Comparison of ENCODE assay signal across 12 mouse cellular contexts in the genomic region with DNA sequence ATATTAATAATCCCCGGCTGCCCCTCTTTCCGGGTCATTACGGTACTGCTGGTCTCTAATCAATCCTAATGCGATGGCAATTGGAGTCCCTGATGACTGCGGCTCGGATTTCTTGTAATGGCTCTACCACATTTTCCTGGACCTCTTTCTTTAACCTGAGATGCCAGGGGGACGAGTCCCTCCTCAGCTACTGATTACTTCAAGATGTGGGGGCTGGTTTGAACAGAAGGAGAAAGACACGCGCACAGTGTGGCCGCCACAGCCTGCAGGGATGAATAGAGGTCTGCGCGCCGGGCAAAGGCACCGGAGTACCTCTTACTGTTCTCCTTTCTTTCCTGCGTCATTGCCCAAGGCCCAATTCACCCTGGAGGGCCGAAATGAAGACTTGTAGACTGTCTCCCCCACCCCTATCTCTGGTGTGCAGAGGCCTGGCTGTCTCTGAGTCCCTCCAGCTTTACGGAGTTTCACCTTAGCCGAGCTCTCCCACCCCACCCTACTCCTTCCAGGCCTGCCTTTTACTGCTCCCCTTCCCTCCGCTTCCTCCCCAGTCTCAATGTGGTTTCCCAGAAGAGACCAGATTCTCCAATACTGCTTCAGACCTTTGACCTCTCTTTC. TPM values are rescaled to one million over a fixed set of nuclear protein-coding genes. Genes with fewer than 3 reads are reported as not detected.
A peak's percentile ranks its signal among the peaks of the same experiment; 100 is the strongest.
DNase-seq lines count a peak whose midpoint lies in the region; ATAC-seq lines count a peak whose summit lies in the region.
"Had no signal": no experiment of that assay in that cellular context is flagged by ENCODE, and none has a peak within 500 bp of the region (broad histone marks: within the 10 kb centered on the region; RNA-seq: fewer than 3 reads in every experiment).

No protein-coding gene starts in this region.

- no peaks in the 10 kb centered on the region for H3K9me3 ChIP-seq in hindbrain, embryonic 11.5 days (ENCODE audit: control insufficient read depth, low read length)
- no peaks in the 10 kb centered on the region for H3K9me3 ChIP-seq in hindbrain, embryonic 16.5 days (ENCODE audit: control insufficient read depth, low read length)
- H3K9me3 ChIP-seq in embryonic facial prominence, embryonic 12.5 days: no peaks in the 10 kb centered on the region
- no peaks in the 10 kb centered on the region for H3K9me3 ChIP-seq in kidney, embryonic 16.5 days (ENCODE audit: low read length)
- H3K9me3 ChIP-seq: midbrain, embryonic 12.5 days had no signal

- DNase-seq in hindbrain, embryonic 11.5 days (ENCODE audit: low spot score): no peak
- DNase-seq in R1 (ENCODE audit: low read depth, low spot score): peak; percentile 46
- DNase-seq in mesoderm, embryonic 11.5 days (ENCODE audit: low read depth, low spot score): peak; percentile 83
- no peak for DNase-seq in adrenal gland, adult (ENCODE audit: inconsistent age in 2 of 2, low spot score in 1 of 2)
- no peak for DNase-seq in thymus, postnatal 0 days (ENCODE audit: low spot score)
- DNase-seq: kidney, adult 9 months; left cerebral cortex, postnatal 4 days; thymus, postnatal 36 days had no signal

- H3K4me2 ChIP-seq in hindbrain, embryonic 11.5 days (replicated peaks; ENCODE audit: low read depth, low read length): no peak overlapping the region
- no peak overlapping the region for H3K4me2 ChIP-seq in hindbrain, embryonic 16.5 days (ENCODE audit: low read length)
- peak overlapping the region; percentile 85 for H3K4me2 ChIP-seq in embryonic facial prominence, embryonic 12.5 days (replicated peaks)
- H3K4me2 ChIP-seq in kidney, embryonic 16.5 days (replicated peaks; ENCODE audit: low read depth, low read length): no peak overlapping the region
- H3K4me2 ChIP-seq: midbrain, embryonic 12.5 days had no signal

- H3K4me1 ChIP-seq in hindbrain, embryonic 11.5 days (replicated peaks; ENCODE audit: control insufficient read depth, insufficient read depth, low read length): no peaks in the 10 kb centered on the region
- H3K4me1 ChIP-seq in hindbrain, embryonic 16.5 days (ENCODE audit: control insufficient read depth, insufficient read depth, low read depth, low read length): no peaks in the 10 kb centered on the region; the same call in 1 of the 2 replicates
- H3K4me1 ChIP-seq in embryonic facial prominence, embryonic 12.5 days: peaks cover 64% of the 10 kb centered on the region
- peaks cover 14% of the 10 kb centered on the region; the same call in 1 of the 2 replicates for H3K4me1 ChIP-seq in kidney, embryonic 16.5 days (ENCODE audit: insufficient read depth, low read length)

- H3K36me3 ChIP-seq in hindbrain, embryonic 11.5 days (ENCODE audit: control insufficient read depth, insufficient read depth, low read length): no peaks in the 10 kb centered on the region
- no peaks in the 10 kb centered on the region for H3K36me3 ChIP-seq in hindbrain, embryonic 16.5 days (ENCODE audit: control insufficient read depth, insufficient read depth, low read length)
- no peaks in the 10 kb centered on the region for H3K36me3 ChIP-seq in embryonic facial prominence, embryonic 12.5 days
- H3K36me3 ChIP-seq in kidney, embryonic 16.5 days (ENCODE audit: insufficient read depth, low read length): no peaks in the 10 kb centered on the region
- H3K36me3 ChIP-seq: midbrain, embryonic 12.5 days had no signal

- H3K9ac ChIP-seq in hindbrain, embryonic 11.5 days (ENCODE audit: low read depth, low read length): no peak overlapping the region
- no peak overlapping the region for H3K9ac ChIP-seq in hindbrain, embryonic 16.5 days (ENCODE audit: low read depth, low read length)
- peak overlapping the region; percentile 66; the same call in 1 of the 2 replicates for H3K9ac ChIP-seq in embryonic facial prominence, embryonic 12.5 days
- H3K9ac ChIP-seq in kidney, embryonic 16.5 days (replicated peaks; ENCODE audit: low read length): no peak overlapping the region
- H3K9ac ChIP-seq: midbrain, embryonic 12.5 days had no signal

- 0 out of 2 replicates have a peak overlapping the region, but pooled peaks have one; percentile 44 for H3K27ac ChIP-seq in hindbrain, embryonic 11.5 days (ENCODE audit: low read depth, low read length)
- H3K27ac ChIP-seq in hindbrain, embryonic 16.5 days (ENCODE audit: low read depth, low read length): no peak overlapping the region
- H3K27ac ChIP-seq in embryonic facial prominence, embryonic 12.5 days: peak overlapping the region; percentile 95
- H3K27ac ChIP-seq in kidney, embryonic 16.5 days (ENCODE audit: low read length): no peak overlapping the region
- H3K27ac ChIP-seq: midbrain, embryonic 12.5 days had no signal

- WGBS in hindbrain, embryonic 11.5 days: under 1% methylated on average over 19 of the region's 19 CpGs
- WGBS in hindbrain, embryonic 16.5 days: 3% methylated on average over 19 of the region's 19 CpGs
- 2% methylated on average over 19 of the region's 19 CpGs for WGBS in embryonic facial prominence, embryonic 12.5 days
- 4% methylated on average over 19 of the region's 19 CpGs for WGBS in kidney, embryonic 16.5 days

- 0 out of 2 replicates have a peak overlapping the region, but pooled peaks have one; percentile 34 for H3K4me3 ChIP-seq in hindbrain, embryonic 11.5 days (ENCODE audit: low read depth, low read length)
- H3K4me3 ChIP-seq in hindbrain, embryonic 16.5 days (ENCODE audit: low read length): no peak overlapping the region
- H3K4me3 ChIP-seq in embryonic facial prominence, embryonic 12.5 days: peak overlapping the region; percentile 59
- no peak overlapping the region for H3K4me3 ChIP-seq in kidney, embryonic 16.5 days (ENCODE audit: low read length)
- H3K4me3 ChIP-seq: midbrain, embryonic 12.5 days had no signal

- ATAC-seq in hindbrain, embryonic 11.5 days (ENCODE audit: low FRiP score): no peak
- ATAC-seq in hindbrain, embryonic 16.5 days: no peak
- peak; percentile 59 for ATAC-seq in embryonic facial prominence, embryonic 12.5 days (ENCODE audit: insufficient number of reproducible peaks, insufficient read depth, low FRiP score, low TSS enrichment)
- no peak for ATAC-seq in kidney, embryonic 16.5 days (ENCODE audit: low FRiP score, low TSS enrichment)

- peaks cover 79% of the 10 kb centered on the region for H3K27me3 ChIP-seq in hindbrain, embryonic 11.5 days (ENCODE audit: control insufficient read depth, insufficient read depth, low read length)
- peaks cover 72% of the 10 kb centered on the region for H3K27me3 ChIP-seq in hindbrain, embryonic 16.5 days (replicated peaks; ENCODE audit: control insufficient read depth, insufficient read depth, low read length)
- H3K27me3 ChIP-seq in embryonic facial prominence, embryonic 12.5 days: peaks cover 18% of the 10 kb centered on the region; the same call in 1 of the 2 replicates
- H3K27me3 ChIP-seq in kidney, embryonic 16.5 days (ENCODE audit: insufficient read depth, low read length): peaks cover 97% of the 10 kb centered on the region

RNA-seq across cellular contexts. Expression of a gene that starts 1.5 kb away (rescaled TPM):
- 24.6 and 28.8 TPM in 2 replicates for polyA plus RNA-seq in hindbrain, embryonic 11.5 days (2014; fragmentation: Nextera tagmentation; extraction: Ambion mirVana)
- polyA plus RNA-seq in hindbrain, embryonic 16.5 days (2015; fragmentation: Nextera tagmentation; extraction: Ambion mirVana): 0.58 and 1.5 TPM in 2 replicates
- 73.0 and 75.3 TPM in 2 replicates for polyA plus RNA-seq in embryonic facial prominence, embryonic 12.5 days (2016; fragmentation: Nextera tagmentation; extraction: Ambion mirVana)
- polyA plus RNA-seq in thymus, postnatal 0 days (2015; fragmentation: Nextera tagmentation; extraction: Ambion mirVana): 11.2 and 13.3 TPM in 2 replicates
- 0.47 and 0.66 TPM in 2 replicates for polyA plus RNA-seq in kidney, embryonic 16.5 days (2015; fragmentation: Nextera tagmentation; extraction: Ambion mirVana)

Comparison
In these comparisons a context has a peak if more than half of its experiments do, and no peak if none do; other contexts are left out.
1. H3K27ac ChIP-seq: peak in hindbrain, embryonic 11.5 days (single experiment) and embryonic facial prominence, embryonic 12.5 days (single experiment); none in hindbrain, embryonic 16.5 days (single experiment) and kidney, embryonic 16.5 days (single experiment).
2. H3K4me3 ChIP-seq: peak in hindbrain, embryonic 11.5 days (single experiment) and embryonic facial prominence, embryonic 12.5 days (single experiment); none in hindbrain, embryonic 16.5 days (single experiment) and kidney, embryonic 16.5 days (single experiment).
3. DNase-seq: peak in R1 (single experiment) and mesoderm, embryonic 11.5 days (single experiment); none in hindbrain, embryonic 11.5 days (single experiment), adrenal gland, adult (0 of 2) and thymus, postnatal 0 days (single experiment).